Mouse (Mus musculus) CH12.LX (cell line): ENCODE results near the gene Mmel1. TPM values are rescaled to one million over a fixed set of nuclear protein-coding genes. Genes with fewer than 3 reads are reported as not detected.

ENCODE experiments used
- DNase-seq: peaks from one replicate; pipeline ENCODE4 v3.0.0-alpha.2; 2013; ENCODE audit errors: extremely low read depth
- H3K27ac ChIP-seq: 2 replicates; pipeline ENCODE4 v1.5.1; 2012; ENCODE audit warnings: low read depth, mild to moderate bottlenecking, control low read depth, moderate library complexity; ENCODE audit not compliant: insufficient read depth
- H3K27me3 ChIP-seq: replicated peaks from 2 replicates; pipeline ENCODE3; 2012; ENCODE audit warnings: inconsistent platforms
- H3K36me3 ChIP-seq, 2 experiments: replicated peaks in 1 of 2; 2 replicates each; pipeline versions ENCODE3 to v1.6.1; 2012; ENCODE audit warnings: inconsistent platforms in 1 of 2, low read length in 1 of 2, mild to moderate bottlenecking in 1 of 2, mixed read lengths in 1 of 2, moderate library complexity in 1 of 2; ENCODE audit not compliant: control insufficient read depth in 1 of 2, insufficient read depth in 1 of 2
- H3K4me1 ChIP-seq, 2 experiments: 2 replicates each; pipeline ENCODE4 v1.6.1; 2012; ENCODE audit warnings: inconsistent platforms in 1 of 2, moderate library complexity in 1 of 2; ENCODE audit not compliant: insufficient read depth in 2 of 2, control insufficient read depth in 1 of 2
- H3K4me2 ChIP-seq: 2 replicates; pipeline ENCODE4 v1.6.1; 2012; ENCODE audit warnings: low read depth, mild to moderate bottlenecking, control low read depth; ENCODE audit not compliant: poor library complexity, insufficient read depth, severe bottlenecking
- H3K4me3 ChIP-seq, 3 experiments: fragments of 150-350 bp in 1 of 3; sonication (generic) in 1 of 3; replicated peaks in 1 of 3; 2 replicates each; pipeline versions ENCODE3 to v1.5.1; 2011 to 2012; ENCODE audit warnings: low read depth in 2 of 3, low read length in 2 of 3, mild to moderate bottlenecking in 2 of 3, moderate library complexity in 2 of 3, control low read depth in 1 of 3, improper control_type of control experiment in 1 of 3, inconsistent platforms in 1 of 3, mixed read lengths in 1 of 3; ENCODE audit not compliant: poor library complexity in 1 of 3
- H3K79me2 ChIP-seq: replicated peaks from 2 replicates; pipeline ENCODE4 v1.6.1; 2012; ENCODE audit warnings: mild to moderate bottlenecking, moderate library complexity; ENCODE audit not compliant: control insufficient read depth, poor library complexity, insufficient read depth, severe bottlenecking; ENCODE audit errors: extremely low read depth
- H3K9ac ChIP-seq: 2 replicates; pipeline ENCODE4 v1.6.1; 2012; ENCODE audit warnings: low read depth, mild to moderate bottlenecking, control low read depth, moderate library complexity; ENCODE audit not compliant: insufficient read depth
- H3K9me3 ChIP-seq: replicated peaks from 2 replicates; pipeline ENCODE3; 2012; ENCODE audit warnings: low read length, inconsistent platforms, mixed read lengths
- E2F4 ChIP-seq: IDR thresholded peaks from 2 replicates; pipeline ENCODE4 v1.6.1; 2011; ENCODE audit warnings: low read depth, low read length, improper control_type of control experiment; ENCODE audit not compliant: insufficient replicate concordance
- ETS1 ChIP-seq: conservative IDR thresholded peaks from 2 replicates; pipeline ENCODE4 v1.6.1; 2012; ENCODE audit warnings: low read depth, mild to moderate bottlenecking, inconsistent platforms, low read length, improper control_type of control experiment, moderate library complexity
- HCFC1 ChIP-seq: IDR thresholded peaks from 2 replicates; pipeline ENCODE4 v1.6.1; 2012; ENCODE audit warnings: low read depth, mild to moderate bottlenecking, inconsistent platforms, low read length, improper control_type of control experiment
- KAT2A ChIP-seq: IDR thresholded peaks from 2 replicates; pipeline ENCODE4 v1.6.1; 2012; ENCODE audit warnings: low read length, improper control_type of control experiment, inconsistent platforms; ENCODE audit not compliant: insufficient replicate concordance
- MEF2A ChIP-seq: IDR thresholded peaks from 2 replicates; pipeline ENCODE4 v1.6.1; 2014; ENCODE audit warnings: low read depth, mild to moderate bottlenecking, inconsistent platforms, low read length, improper control_type of control experiment, borderline replicate concordance
- MXI1 ChIP-seq: IDR thresholded peaks from 2 replicates; pipeline ENCODE4 v1.6.1; 2011; ENCODE audit warnings: mild to moderate bottlenecking, low read depth, low read length, improper control_type of control experiment
- NELFE ChIP-seq: IDR thresholded peaks from 2 replicates; pipeline ENCODE4 v1.6.1; 2011; ENCODE audit warnings: low read depth, low read length, improper control_type of control experiment
- NRF1 ChIP-seq: IDR thresholded peaks from 2 replicates; pipeline ENCODE4 v1.6.1; 2014; ENCODE audit warnings: low read depth, mild to moderate bottlenecking, inconsistent platforms, low read length, improper control_type of control experiment, moderate library complexity
- PAX5 ChIP-seq: IDR thresholded peaks from 2 replicates; pipeline ENCODE4 v1.6.1; 2012; ENCODE audit warnings: low read length, inconsistent platforms, mixed read lengths
- POLR2AphosphoS2 ChIP-seq: IDR thresholded peaks from 2 replicates; pipeline ENCODE4 v1.6.1; 2011; ENCODE audit warnings: low read depth, low read length, improper control_type of control experiment
- RAD21 ChIP-seq: IDR thresholded peaks from 2 replicates; pipeline ENCODE4 v1.6.1; 2011; ENCODE audit warnings: low read depth, mild to moderate bottlenecking, low read length, improper control_type of control experiment, moderate library complexity
- SMC3 ChIP-seq: IDR thresholded peaks from 2 replicates; pipeline ENCODE4 v1.6.1; 2011; ENCODE audit warnings: low read depth, low read length, improper control_type of control experiment
- UBTF ChIP-seq: IDR thresholded peaks from 2 replicates; pipeline ENCODE4 v1.6.1; 2012; ENCODE audit warnings: low read depth, mild to moderate bottlenecking, inconsistent platforms, low read length, improper control_type of control experiment, moderate library complexity
- USF2 ChIP-seq: conservative IDR thresholded peaks from 2 replicates; pipeline ENCODE4 v1.6.1; 2011; ENCODE audit warnings: low read depth, low read length, improper control_type of control experiment
- ZC3H11A ChIP-seq: IDR thresholded peaks from 2 replicates; pipeline ENCODE4 v1.6.1; 2012; ENCODE audit warnings: low read depth, mild to moderate bottlenecking, inconsistent platforms, low read length, improper control_type of control experiment
- ZKSCAN1 ChIP-seq: IDR thresholded peaks from 2 replicates; pipeline ENCODE4 v1.6.1; 2012; ENCODE audit warnings: low read depth, inconsistent platforms, low read length, improper control_type of control experiment, borderline replicate concordance
- ZMIZ1 ChIP-seq: IDR thresholded peaks from 2 replicates; pipeline ENCODE4 v1.6.1; 2012; ENCODE audit warnings: low read depth, mild to moderate bottlenecking, inconsistent platforms, low read length, improper control_type of control experiment
- ZNF384 ChIP-seq: IDR thresholded peaks from 2 replicates; pipeline ENCODE4 v1.6.1; 2012; ENCODE audit warnings: low read depth, low read length, improper control_type of control experiment, inconsistent platforms
- dilution Hi-C: fragments of 300-500 bp; cut with MboI; formaldehyde crosslinking; loops from 2 replicates; pipeline ENCODE4 v1.14.3; 2020; ENCODE audit warnings: low sequenced_read_pairs; ENCODE audit not compliant: extremely low pct_unique_long_range_greater_than_20kb, extremely low pct_ligation_motif_present
- in situ Hi-C: fragments of 300-500 bp; cut with MboI; formaldehyde crosslinking; loops from 3 replicates; pipeline ENCODE4 v1.14.3; 2019; ENCODE audit warnings: low sequenced_read_pairs, low pct_ligation_motif_present, low pct_unique_long_range_greater_than_20kb, mixed read lengths
- polyA plus RNA-seq: library from polyadenylated mRNA; unstranded; fragments of >175 nt; gene quantifications from 2 replicates; pipeline ENCODE4 v1.2.1, GENCODE M21; 2012; ENCODE audit warnings: low read depth; ENCODE audit not compliant: insufficient read length
- total RNA-seq, 2 experiments: library from RNA; depleted of rRNA; stranded (reverse); fragments of 300-350 nt in 1 of 2; fragments of >200 nt in 1 of 2; gene quantifications; 2 replicates each; pipeline ENCODE4 v1.2.3; 2012 to 2014

Gene Mmel1
- total and polyA plus RNA-seq, 3 experiments: 0.70 to 3.9 (median 2.0) TPM

DNA sequence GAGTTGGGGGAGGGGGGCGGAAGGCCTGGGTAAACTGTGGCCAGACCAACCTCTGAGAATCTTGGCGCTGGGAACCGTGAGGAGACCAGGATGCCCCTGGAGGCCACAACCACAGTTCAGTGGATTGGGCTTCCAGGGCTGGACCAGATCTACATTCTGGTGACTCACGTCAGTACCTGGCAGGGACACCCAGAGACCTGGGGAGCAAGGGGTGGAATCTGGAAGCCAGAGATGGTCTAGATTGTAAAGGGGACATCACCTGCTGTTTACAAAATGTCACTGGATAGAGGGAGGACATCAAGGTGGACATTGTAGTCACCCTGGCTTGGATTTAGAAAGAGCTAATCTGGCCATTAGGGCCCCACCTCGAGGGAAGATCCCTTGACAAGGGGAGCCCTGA is 26.2 kb downstream of the Mmel1 start:
- no peak overlapping the region for H3K4me2 ChIP-seq
- no peak overlapping the region for H3K9ac ChIP-seq
- dilution Hi-C loops: loop anchor here (25.0 kb wide), 1 partner anchor 142 kb away; no protein-coding TSS in a partner anchor
- peaks cover 5% of the 10 kb centered on the region for H3K27me3 ChIP-seq
- no peak overlapping the region for H3K4me3 ChIP-seq
- H3K4me1 ChIP-seq: peaks cover 12 to 20% of the 10 kb centered on the region in 2 experiments
- in situ Hi-C loops: no loop called here
- H3K36me3 ChIP-seq: no peaks in the 10 kb centered on the region
- no peak for DNase-seq
- H3K79me2 ChIP-seq: no peaks in the 10 kb centered on the region
- no peak for TF ChIP-seq ETS1
- H3K9me3 ChIP-seq: no peaks in the 10 kb centered on the region
- no peak overlapping the region for H3K27ac ChIP-seq

DNA sequence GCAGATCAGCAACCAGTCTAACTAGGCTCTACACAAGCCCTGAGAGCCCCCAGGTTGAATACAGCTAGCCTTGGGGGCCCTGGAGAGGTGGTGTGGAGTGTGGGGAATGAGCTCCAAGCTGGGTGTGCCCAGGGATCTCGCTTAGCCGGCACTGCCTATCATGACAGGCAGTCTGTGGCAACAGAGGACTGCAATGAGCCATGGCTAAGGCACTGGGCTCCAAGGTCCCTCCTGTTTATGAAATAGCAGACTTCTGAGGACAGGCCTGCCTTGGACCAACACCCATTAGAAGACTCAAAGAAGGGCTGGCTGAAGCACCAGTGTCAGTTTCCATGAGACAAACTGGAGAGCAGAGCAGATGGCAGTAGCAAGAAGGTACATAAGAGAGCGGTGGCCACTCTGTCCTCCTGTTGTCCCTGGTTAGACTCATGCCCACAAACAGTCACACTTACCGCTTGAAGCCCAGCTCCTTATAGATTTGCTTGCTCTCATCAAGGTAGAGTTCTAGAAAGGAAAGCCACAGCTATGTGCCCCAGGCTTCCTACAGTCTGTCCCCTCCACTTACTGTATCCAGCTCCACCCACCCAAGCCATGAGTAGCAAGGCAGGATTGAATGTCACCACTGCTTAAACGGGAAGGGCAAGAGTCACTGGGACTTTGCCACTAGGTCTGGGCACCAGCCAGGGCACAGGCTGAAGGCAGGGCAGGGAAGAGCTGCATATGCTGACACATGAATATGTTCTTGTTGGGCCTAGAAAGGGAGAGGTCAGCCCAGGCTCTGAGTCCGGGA is 28.5 kb downstream of the Mmel1 start:
- Histone ChIP-seq H3K36me3 (no peaks in the 10 kb centered on the region), H3K9me3 (peaks cover 11% of the 10 kb centered on the region), H3K27ac (no peak overlapping the region), H3K79me2 (no peaks in the 10 kb centered on the region), H3K4me2 (0 out of 2 replicates have a peak overlapping the region, but pooled peaks have one; percentile 18), H3K27me3 (peaks cover 1% of the 10 kb centered on the region), H3K4me3 (peak overlapping the region in 1 of 3 experiments; percentile 62), H3K4me1 (peaks cover 17 to 20% of the 10 kb centered on the region in 2 experiments), H3K9ac (no peak overlapping the region)
- dilution Hi-C loops: loop anchor here (25.0 kb wide), 1 partner anchor 139 kb away; no protein-coding TSS in a partner anchor
- in situ Hi-C loops: no loop called here
- DNase-seq: no peak
- no peak for TF ChIP-seq RAD21
- no peak for TF ChIP-seq HCFC1
- no peak for TF ChIP-seq KAT2A
- no peak for TF ChIP-seq UBTF
- no peak for TF ChIP-seq POLR2AphosphoS2
- no peak for TF ChIP-seq ZC3H11A
- no peak for TF ChIP-seq E2F4
- no peak for TF ChIP-seq NELFE
- TF ChIP-seq PAX5: no peak
- no peak for TF ChIP-seq MEF2A
- no peak for TF ChIP-seq ZMIZ1
- TF ChIP-seq NRF1: no peak
- TF ChIP-seq USF2: no peak
- no peak for TF ChIP-seq ZNF384
- TF ChIP-seq SMC3: no peak
- TF ChIP-seq MXI1: no peak
- TF ChIP-seq ZKSCAN1: no peak
